Mouse (Mus musculus) left cerebral cortex, postnatal 4 days (tissue): ENCODE measurements around the gene Sun1. TPM values are rescaled to one million over a fixed set of nuclear protein-coding genes. Genes with fewer than 3 reads are reported as not detected.

ENCODE experiments used
- DNase-seq: peaks from one replicate; pipeline ENCODE4 v3.0.0-alpha.2; 2022
- intact Hi-C: fragments of 180-260 bp; cut with DNase I; formaldehyde crosslinking; loops from one replicate; pipeline ENCODE4 v1.15.1; 2025
- total RNA-seq, 2 experiments: library from RNA; stranded (reverse); gene quantifications; 2 replicates each; pipeline ENCODE4 v1.2.3; 2021

The Sun1 gene
- total RNA-seq, 2 experiments from 2014 or later = 77.1 to 81.6 TPM

- peak; percentile 85 for DNase-seq
- intact Hi-C loops = no loop called here
Measured at GRCm38 (mm10) chr5:139282191-139282590, 81.8 kb downstream of the Sun1 start.

- DNase-seq = no peak
- intact Hi-C loops = no loop called here
Measured at GRCm38 (mm10) chr5:139283460-139284180, 83.2 kb downstream of the Sun1 start.

- no peak for DNase-seq
- intact Hi-C loops = no loop called here
Measured at GRCm38 (mm10) chr5:139285383-139286067, 85.1 kb downstream of the Sun1 start.

GRCm38 (mm10) chr5:139286142-139286941, 85.9 kb downstream of the Sun1 start:
- intact Hi-C loops = no loop called here
- DNase-seq = no peak

GRCm38 (mm10) chr5:139287099-139287498, 86.7 kb downstream of the Sun1 start:
- intact Hi-C loops = no loop called here
- DNase-seq = no peak

- no peak for DNase-seq
- intact Hi-C loops = no loop called here
Measured at GRCm38 (mm10) chr5:139287787-139288186, 87.3 kb downstream of the Sun1 start.

- DNase-seq = no peak
- intact Hi-C loops = no loop called here
Measured at GRCm38 (mm10) chr5:139288591-139288990, 88.2 kb downstream of the Sun1 start.

- DNase-seq = no peak
- intact Hi-C loops = no loop called here
Measured at GRCm38 (mm10) chr5:139290467-139291259, 90.2 kb downstream of the Sun1 start.

GRCm38 (mm10) chr5:139291811-139292560, 91.5 kb downstream of the Sun1 start:
- intact Hi-C loops = no loop called here
- DNase-seq = no peak

GRCm38 (mm10) chr5:139294089-139294488, 93.7 kb downstream of the Sun1 start:
- no peak for DNase-seq
- intact Hi-C loops = no loop called here

- DNase-seq = no peak
- intact Hi-C loops = no loop called here
Measured at GRCm38 (mm10) chr5:139297092-139297491, 96.7 kb downstream of the Sun1 start.

- intact Hi-C loops = no loop called here
- no peak for DNase-seq
Measured at GRCm38 (mm10) chr5:139297745-139298144, 97.3 kb downstream of the Sun1 start.

Other genes starting within 250 kb of the Sun1 start
- 10 to 100 TPM; 50.3 to 52.3 TPM for gene Pdgfa, start 203.3 kb upstream of the Sun1 start, total RNA-seq
- gene Prkar1b, start 50.6 kb upstream of the Sun1 start, total RNA-seq = 100 to 1,000 TPM; 366 to 388 TPM
- 10 to 100 TPM in 1 of 2 experiments, 1 to 10 TPM in 1; 7.8 to 11.4 TPM for gene Dnaaf5, start 50.4 kb upstream of the Sun1 start, total RNA-seq
- 10 to 100 TPM; 54.8 to 59.8 TPM for gene Get4, start 51.7 kb downstream of the Sun1 start, total RNA-seq
- 100 to 1,000 TPM; 219 to 247 TPM for gene Adap1, start 125.0 kb downstream of the Sun1 start, total RNA-seq
- gene Cox19, start 150.8 kb downstream of the Sun1 start, total RNA-seq = 10 to 100 TPM; 87.8 to 89.3 TPM
- not detected for gene Cyp2w1, start 152.0 kb downstream of the Sun1 start, total RNA-seq
- 1 to 10 TPM; 2.2 to 2.5 TPM for gene Gpr146, start 177.1 kb downstream of the Sun1 start, total RNA-seq
- gene C130050O18Rik, start 204.6 kb downstream of the Sun1 start, total RNA-seq = not detected
- 1 to 10 TPM; 3.0 to 3.2 TPM for gene Gper1, start 222.5 kb downstream of the Sun1 start, total RNA-seq